Mouse (Mus musculus) midbrain, embryonic 13.5 days (tissue): Measurements from ENCODE around the gene Rhbdf1. TPM values are rescaled to one million over a fixed set of nuclear protein-coding genes. Genes with fewer than 3 reads are reported as not detected.
"Not testable (repeated sequence)": the region's sequence is repeated elsewhere in the genome, so short reads cannot be mapped to it uniquely, and the experiment has no call there.

ENCODE experiments used
- ATAC-seq: fragments of 200-750 bp; cut with Nextera tagmentation; 2 replicates; pipeline ENCODE4 v1.8.0; 2017; ENCODE audit warnings: mild to moderate bottlenecking, moderate TSS enrichment, moderate library complexity
- H3K27ac ChIP-seq: fragments of 300-500 bp; sonication (generic); 2 replicates; pipeline ENCODE4 v1.5.1; 2015; ENCODE audit warnings: inconsistent platforms, mild to moderate bottlenecking, moderate library complexity
- H3K27me3 ChIP-seq: fragments of 300-500 bp; sonication (generic); 2 replicates; pipeline ENCODE4 v1.6.1; 2015; ENCODE audit warnings: mild to moderate bottlenecking, inconsistent platforms
- H3K36me3 ChIP-seq: fragments of 300-500 bp; sonication (generic); 2 replicates; pipeline ENCODE4 v1.6.1; 2015; ENCODE audit warnings: mild to moderate bottlenecking, inconsistent platforms
- H3K4me1 ChIP-seq: fragments of 300-500 bp; sonication (generic); replicated peaks from 2 replicates; pipeline ENCODE4 v1.6.1; 2015; ENCODE audit warnings: inconsistent platforms
- H3K4me2 ChIP-seq: fragments of 300-500 bp; sonication (generic); replicated peaks from 2 replicates; pipeline ENCODE4 v1.6.1; 2015; ENCODE audit warnings: moderate library complexity, mild to moderate bottlenecking, inconsistent platforms
- H3K4me3 ChIP-seq: fragments of 300-500 bp; sonication (generic); replicated peaks from 2 replicates; pipeline ENCODE4 v1.5.1; 2015; ENCODE audit warnings: mild to moderate bottlenecking, inconsistent platforms
- H3K9ac ChIP-seq: fragments of 300-500 bp; sonication (generic); replicated peaks from 2 replicates; pipeline ENCODE4 v1.6.1; 2015; ENCODE audit warnings: mild to moderate bottlenecking, inconsistent platforms
- H3K9me3 ChIP-seq: fragments of 300-500 bp; sonication (generic); 2 replicates; pipeline ENCODE4 v1.6.1; 2016; ENCODE audit warnings: mild to moderate bottlenecking, inconsistent platforms
- WGBS: fragments of 180-500 bp; shearing (Covaris S2); methylation state at CpG from one replicate; pipeline ENCODE4 v1.1.7; 2015; 5-methylcytosine and 5-hydroxymethylcytosine counted together
- polyA plus RNA-seq: library from polyadenylated mRNA; unstranded; fragments of >200 nt; fragmentation: Nextera tagmentation; extraction: Ambion mirVana; gene quantifications from 2 replicates; pipeline ENCODE4 v1.2.1, GENCODE M21; 2015

Rhbdf1 gene
- polyA plus RNA-seq, 1 experiment from 2014 or later = 14.8 TPM

DNA sequence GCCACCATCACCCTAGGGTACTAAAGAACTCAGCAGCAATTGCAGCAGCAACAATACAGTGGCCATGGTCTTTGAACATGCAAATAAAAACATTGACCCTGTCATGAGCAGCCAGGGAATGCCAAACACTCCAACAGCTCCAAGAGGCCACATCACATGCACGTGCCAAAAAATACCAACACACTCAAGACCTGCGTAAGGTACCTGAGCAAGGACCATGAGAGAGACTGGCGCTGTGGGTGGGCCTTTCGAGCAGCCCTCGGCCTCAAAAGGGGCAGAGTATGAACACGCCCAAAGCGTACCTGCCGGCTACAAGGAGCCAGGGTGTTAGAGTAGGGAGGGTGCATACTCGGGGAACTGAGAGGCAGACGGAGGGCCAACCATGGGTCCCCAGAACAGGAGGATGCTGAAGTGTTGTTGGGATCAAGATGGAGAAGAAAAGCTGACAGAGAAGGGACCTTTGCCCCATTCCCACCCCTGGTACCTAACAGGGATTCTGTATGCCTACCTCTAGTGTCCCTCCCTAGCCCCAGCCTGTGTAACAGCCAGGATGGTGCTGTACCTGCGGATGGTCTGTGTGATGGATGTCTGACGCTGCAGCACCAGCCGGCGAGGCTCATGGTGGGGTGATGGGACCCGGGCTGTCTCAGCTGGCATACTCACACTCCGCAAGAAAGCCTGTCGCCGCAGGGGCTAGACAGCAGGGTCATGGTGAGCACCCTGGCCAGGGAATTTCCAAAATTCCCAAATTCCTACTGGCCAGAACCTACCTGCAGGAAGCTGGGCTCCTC, 6.5 kb downstream of the Rhbdf1 start:
- no peak overlapping the region for H3K9ac ChIP-seq
- peaks cover 8% of the 10 kb centered on the region for H3K36me3 ChIP-seq
- H3K9me3 ChIP-seq = no peaks in the 10 kb centered on the region
- no peak overlapping the region for H3K27ac ChIP-seq
- peaks cover 7% of the 10 kb centered on the region for H3K4me1 ChIP-seq
- H3K27me3 ChIP-seq = peaks cover 8% of the 10 kb centered on the region
- no peak for ATAC-seq
- 94% methylated on average over 18 of the region's 18 CpGs for WGBS
- H3K4me3 ChIP-seq = no peak overlapping the region
- H3K4me2 ChIP-seq = no peak overlapping the region

DNA sequence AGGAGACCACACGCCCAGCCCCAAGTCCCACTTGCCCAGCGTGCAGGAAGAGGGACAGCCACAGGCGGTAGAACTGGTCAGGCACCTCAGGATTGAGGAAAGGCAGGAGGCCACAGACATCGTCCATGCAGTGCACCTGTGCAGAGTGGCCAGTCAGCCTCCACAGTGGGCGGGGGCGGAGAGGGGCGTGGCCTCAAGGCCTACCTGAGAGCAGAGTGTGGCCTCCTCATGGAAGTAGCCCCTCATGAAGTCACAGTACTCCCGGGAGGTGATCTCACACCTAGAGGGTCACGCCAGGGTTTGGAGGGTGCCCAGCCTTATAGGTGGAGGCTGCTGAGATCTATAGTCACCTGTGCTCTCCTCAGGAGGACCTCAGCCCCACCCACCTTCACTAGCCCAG, 11.5 kb downstream of the Rhbdf1 start:
- Histone ChIP-seq H3K4me1 (peaks cover 9% of the 10 kb centered on the region), H3K4me2 (no peak overlapping the region), H3K4me3 (no peak overlapping the region), H3K36me3 (peaks cover 42% of the 10 kb centered on the region), H3K9ac (no peak overlapping the region), H3K27ac (no peak overlapping the region), H3K27me3 (no peaks in the 10 kb centered on the region), H3K9me3 (no peaks in the 10 kb centered on the region)
- 92% methylated on average over 9 of the region's 9 CpGs for WGBS
- ATAC-seq = no peak

DNA sequence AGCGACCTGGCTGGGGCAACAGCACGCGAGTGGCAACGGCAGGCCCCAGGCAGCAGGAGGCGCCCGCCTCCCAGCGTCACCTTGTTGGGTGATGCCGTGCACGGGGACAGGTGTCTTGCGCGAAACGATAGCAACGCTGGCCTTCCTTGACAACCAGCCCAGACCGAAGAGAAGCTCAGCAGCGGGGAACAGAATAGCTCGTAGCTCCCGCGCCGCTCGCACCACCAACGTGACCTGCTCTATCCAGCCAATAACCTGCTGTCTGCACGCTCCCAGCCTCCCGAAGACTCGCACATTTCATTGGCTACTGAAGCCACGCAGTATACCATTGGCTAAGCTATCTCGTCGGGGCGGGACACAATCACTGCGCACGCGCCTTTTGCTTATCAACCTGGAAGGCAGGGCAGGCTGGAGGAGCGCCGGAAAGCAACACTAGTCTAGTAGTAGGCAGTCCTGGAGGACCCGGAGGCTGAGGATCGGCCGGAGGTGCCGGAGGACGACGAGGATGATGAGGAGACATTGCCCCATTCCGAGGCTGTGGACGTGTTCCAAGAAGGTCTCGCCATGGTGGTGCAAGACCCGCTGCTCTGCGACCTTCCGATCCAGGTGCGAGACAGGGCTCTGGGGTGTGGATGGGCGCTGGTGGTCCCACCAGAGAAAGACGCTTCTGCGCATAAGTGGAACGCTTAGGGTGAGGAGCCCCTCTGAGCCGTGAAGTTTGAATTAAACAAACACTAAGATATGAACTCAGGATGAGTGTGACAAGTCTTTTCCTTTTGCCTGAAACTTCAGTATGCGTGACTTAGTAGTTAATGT, 16.8 kb downstream of the Rhbdf1 start, which contains the start of gene Snrnp25:
TSS of gene Snrnp25 (plus strand) at position 358 of the 816 bp plus-strand sequence.
- peaks cover 17% of the 10 kb centered on the region for H3K4me1 ChIP-seq
- H3K27me3 ChIP-seq = 0 out of 2 replicates have a peak, but pooled peaks cover 4% of the 10 kb centered on the region
- peaks cover 31% of the 10 kb centered on the region for H3K36me3 ChIP-seq
- peak within 1 kb of the TSS; percentile 80 for H3K9ac ChIP-seq
- WGBS = under 1% methylated on average over 52 of the region's 52 CpGs
- no peaks in the 10 kb centered on the region for H3K9me3 ChIP-seq
- H3K4me2 ChIP-seq = peak within 1 kb of the TSS; percentile 86
- ATAC-seq = peak; percentile 100
- H3K27ac ChIP-seq = no peak within 1 kb of the TSS
- H3K4me3 ChIP-seq = peak within 1 kb of the TSS; percentile 73

DNA sequence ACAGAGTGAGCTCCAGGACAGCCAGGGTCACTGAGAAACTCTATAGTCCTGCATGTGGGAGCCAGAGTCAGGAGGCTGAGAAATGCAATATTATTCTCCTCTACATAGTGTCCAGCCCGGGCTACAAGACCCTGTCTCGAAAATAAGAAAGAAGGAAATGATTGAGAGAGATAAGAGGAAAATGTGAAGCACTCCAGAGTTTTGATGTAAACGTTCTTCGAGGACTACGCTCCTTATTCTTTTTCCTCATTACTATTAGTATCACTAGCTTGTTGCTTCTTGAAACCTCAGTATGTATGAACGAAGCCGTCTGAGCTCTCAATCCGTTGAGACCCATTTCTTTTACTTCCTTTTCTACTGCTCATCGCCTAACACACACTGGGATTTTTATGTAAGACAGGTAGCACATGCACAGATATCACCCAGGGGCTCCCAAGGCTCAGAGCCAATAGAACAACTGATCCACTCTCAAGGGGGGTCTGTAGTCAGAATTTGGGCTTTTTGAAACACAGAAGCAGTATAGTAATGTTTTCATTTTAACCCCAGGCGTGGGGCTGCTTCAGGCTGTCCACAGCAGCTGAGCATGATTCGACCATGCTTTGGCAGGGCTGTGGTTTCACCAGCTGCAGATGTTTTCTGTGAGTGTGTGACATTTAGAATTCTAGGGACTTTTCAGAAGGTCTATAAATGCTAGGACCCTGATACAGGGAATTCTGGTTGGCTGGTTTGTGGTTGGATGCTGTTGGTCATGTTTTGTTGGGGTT, 20.0 kb downstream of the Rhbdf1 start:
- H3K4me2 ChIP-seq = no peak overlapping the region
- peaks cover 21% of the 10 kb centered on the region for H3K4me1 ChIP-seq
- H3K9ac ChIP-seq = no peak overlapping the region
- no peaks in the 10 kb centered on the region for H3K36me3 ChIP-seq
- H3K9me3 ChIP-seq = no peaks in the 10 kb centered on the region
- H3K27me3 ChIP-seq = 0 out of 2 replicates have a peak, but pooled peaks cover 4% of the 10 kb centered on the region
- no peak for ATAC-seq
- WGBS = 83% methylated on average over 11 of the region's 11 CpGs
- H3K4me3 ChIP-seq = no peak overlapping the region
- H3K27ac ChIP-seq = no peak overlapping the region

DNA sequence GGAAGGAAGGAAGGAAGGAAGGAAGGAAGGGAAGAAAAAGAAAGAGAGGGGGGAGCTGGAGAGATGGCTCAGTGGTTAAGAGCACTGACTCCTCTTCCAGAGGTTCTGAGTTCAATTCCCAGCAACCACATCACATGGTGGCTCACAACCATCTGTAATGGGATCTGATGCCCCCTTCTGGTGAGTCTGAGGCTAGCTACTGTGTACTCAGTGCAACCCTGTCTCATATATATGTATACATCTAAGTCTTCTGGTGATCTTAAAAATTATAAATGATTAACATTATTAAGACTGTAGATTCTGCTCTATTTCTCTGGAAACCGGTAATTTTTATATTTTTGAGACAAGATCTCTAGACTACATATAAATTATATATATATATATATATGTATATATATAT, 21.1 kb downstream of the Rhbdf1 start:
- not testable (repeated sequence) for H3K27ac ChIP-seq, H3K4me2 ChIP-seq, H3K27me3 ChIP-seq, H3K4me3 ChIP-seq, H3K9ac ChIP-seq, ATAC-seq, H3K9me3 ChIP-seq, H3K36me3 ChIP-seq
- H3K4me1 ChIP-seq = peaks cover 18% of the 10 kb centered on the region
- WGBS = 69% methylated on average over 1 of the region's 1 CpGs

DNA sequence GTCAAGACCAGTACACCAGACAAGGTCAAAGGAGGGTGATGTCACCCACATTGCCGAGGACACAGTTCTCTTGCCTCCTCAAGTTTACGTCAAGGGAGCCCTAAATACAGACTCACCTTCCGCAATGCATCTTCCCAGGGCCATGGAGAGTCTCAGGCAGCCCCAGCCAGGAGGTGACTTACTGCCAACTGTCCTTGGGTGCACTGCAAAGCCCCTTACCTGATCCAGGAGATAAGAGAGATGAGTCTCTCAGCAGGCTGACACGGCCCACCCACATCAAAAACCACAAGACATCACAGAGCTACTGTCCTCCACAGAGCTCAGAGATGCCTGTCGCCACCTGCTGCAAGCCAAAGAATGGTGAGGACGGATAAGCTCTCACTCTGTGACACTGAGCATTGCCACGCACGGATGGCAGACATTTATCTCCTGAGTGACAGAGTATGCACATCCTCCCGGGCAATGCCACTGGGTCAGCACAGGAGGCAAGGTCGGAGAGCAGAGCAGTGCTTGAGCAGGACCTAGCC, 22.0 kb downstream of the Rhbdf1 start, which contains the start of gene Il9r:
TSS of gene Il9r (minus strand) at position 205 of the 527 bp plus-strand sequence.
- no peak for ATAC-seq

DNA sequence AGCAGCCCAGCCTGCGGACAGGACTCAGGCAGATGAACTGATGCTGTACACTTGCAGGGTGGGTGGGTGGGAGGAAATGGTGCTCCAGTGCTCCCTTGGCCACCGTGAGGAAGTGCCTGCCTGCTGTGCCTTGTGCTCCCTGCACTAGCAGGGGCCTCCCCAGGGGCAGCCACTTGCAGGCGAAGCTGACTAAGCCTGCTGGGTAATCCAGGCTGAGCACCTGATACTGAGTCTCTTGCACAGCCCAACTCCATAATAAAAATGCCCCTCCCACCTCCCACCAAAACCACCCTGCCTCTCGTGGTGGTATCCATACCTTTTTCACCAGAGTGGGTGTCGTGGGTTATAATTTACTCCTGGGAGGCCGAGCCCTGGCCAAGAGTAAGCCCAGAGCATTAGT, 22.9 kb downstream of the Rhbdf1 start:
- 40% methylated on average over 6 of the region's 6 CpGs for WGBS
- H3K4me1 ChIP-seq = peaks cover 9% of the 10 kb centered on the region; the same call in 1 of the 2 replicates
- ATAC-seq = peak; percentile 48
- H3K9me3 ChIP-seq = no peaks in the 10 kb centered on the region
- H3K36me3 ChIP-seq = no peaks in the 10 kb centered on the region
- no peak overlapping the region for H3K27ac ChIP-seq
- H3K4me2 ChIP-seq = no peak overlapping the region
- 0 out of 2 replicates have a peak, but pooled peaks cover 4% of the 10 kb centered on the region for H3K27me3 ChIP-seq
- H3K4me3 ChIP-seq = no peak overlapping the region
- no peak overlapping the region for H3K9ac ChIP-seq

More for the DNA sequence above, 22.0 kb downstream of the Rhbdf1 start, which contains the start of gene Il9r:
- no peak within 1 kb of the TSS for H3K4me2 ChIP-seq
- H3K27ac ChIP-seq = no peak within 1 kb of the TSS
- no peak within 1 kb of the TSS for H3K4me3 ChIP-seq
- H3K36me3 ChIP-seq = no peaks in the 10 kb centered on the region
- H3K9ac ChIP-seq = no peak within 1 kb of the TSS
- H3K9me3 ChIP-seq = no peaks in the 10 kb centered on the region
- H3K4me1 ChIP-seq = peaks cover 15% of the 10 kb centered on the region
- 76% methylated on average over 10 of the region's 10 CpGs for WGBS
- H3K27me3 ChIP-seq = 0 out of 2 replicates have a peak, but pooled peaks cover 4% of the 10 kb centered on the region

DNA sequence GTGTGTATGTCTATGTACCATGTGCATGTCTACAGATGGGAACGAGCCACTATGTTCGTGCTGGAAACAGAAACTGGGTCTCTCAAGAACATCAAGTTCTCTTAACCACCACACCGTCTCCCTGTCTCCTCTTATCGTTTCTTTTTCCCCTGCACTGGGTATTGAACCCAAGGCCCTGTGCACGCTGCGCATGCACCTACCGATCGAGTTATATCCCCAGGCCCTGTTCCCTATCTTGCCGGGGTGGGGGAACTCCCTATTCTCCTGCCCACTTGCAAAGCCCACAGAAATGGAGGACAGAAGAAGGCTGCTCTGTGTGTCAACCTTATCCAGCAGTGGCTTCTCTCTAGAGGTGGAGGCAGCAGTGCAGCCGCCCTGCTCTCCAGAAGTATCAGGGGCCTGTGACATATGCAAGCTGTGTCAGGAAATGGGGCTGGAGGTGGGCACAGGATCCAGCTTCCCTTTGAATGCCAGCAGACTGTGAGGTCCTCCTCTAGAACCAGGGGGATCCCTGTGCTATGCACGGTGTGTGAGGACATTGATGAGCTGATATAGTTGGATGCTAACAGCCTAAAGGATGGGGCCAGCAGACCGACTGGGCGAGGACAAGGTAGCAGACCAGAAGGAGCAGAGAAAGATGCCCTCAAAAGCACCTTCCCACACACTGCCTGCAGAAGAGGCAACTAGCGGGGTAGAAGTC, 23.7 kb downstream of the Rhbdf1 start:
- Histone ChIP-seq H3K27me3 (0 out of 2 replicates have a peak, but pooled peaks cover 4% of the 10 kb centered on the region), H3K9ac (no peak overlapping the region), H3K4me3 (no peak overlapping the region), H3K36me3 (no peaks in the 10 kb centered on the region), H3K9me3 (no peaks in the 10 kb centered on the region), H3K4me1 (peaks cover 9% of the 10 kb centered on the region; the same call in 1 of the 2 replicates), H3K4me2 (no peak overlapping the region), H3K27ac (no peak overlapping the region)
- no peak for ATAC-seq
- WGBS = 73% methylated on average over 14 of the region's 14 CpGs

DNA sequence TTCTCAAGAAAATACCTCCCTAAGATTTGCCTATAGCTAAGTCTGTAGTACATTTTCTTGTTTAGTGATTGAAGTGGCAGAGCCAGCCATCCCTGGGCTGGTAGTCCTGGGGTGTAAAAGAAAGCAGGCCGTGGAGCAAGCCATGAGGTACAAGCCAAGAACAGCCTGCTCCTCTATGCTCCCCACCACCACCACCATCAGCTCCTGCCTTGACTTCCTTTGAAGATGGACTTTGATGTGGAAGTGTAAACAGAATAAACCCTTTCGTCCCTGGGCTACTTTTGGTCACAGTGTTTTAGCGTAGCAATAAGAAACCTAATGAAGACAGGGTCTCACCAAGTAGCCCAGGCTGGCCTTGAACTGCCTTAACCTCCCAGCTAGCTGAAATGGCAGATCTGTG, 24.3 kb downstream of the Rhbdf1 start:
- no peak overlapping the region for H3K9ac ChIP-seq
- 0 out of 2 replicates have a peak, but pooled peaks cover 4% of the 10 kb centered on the region for H3K27me3 ChIP-seq
- no peak overlapping the region for H3K4me3 ChIP-seq
- no peak for ATAC-seq
- H3K27ac ChIP-seq = no peak overlapping the region
- H3K4me2 ChIP-seq = no peak overlapping the region
- WGBS = 65% methylated on average over 3 of the region's 3 CpGs
- H3K9me3 ChIP-seq = no peaks in the 10 kb centered on the region
- H3K4me1 ChIP-seq = peaks cover 9% of the 10 kb centered on the region; the same call in 1 of the 2 replicates
- H3K36me3 ChIP-seq = no peaks in the 10 kb centered on the region

DNA sequence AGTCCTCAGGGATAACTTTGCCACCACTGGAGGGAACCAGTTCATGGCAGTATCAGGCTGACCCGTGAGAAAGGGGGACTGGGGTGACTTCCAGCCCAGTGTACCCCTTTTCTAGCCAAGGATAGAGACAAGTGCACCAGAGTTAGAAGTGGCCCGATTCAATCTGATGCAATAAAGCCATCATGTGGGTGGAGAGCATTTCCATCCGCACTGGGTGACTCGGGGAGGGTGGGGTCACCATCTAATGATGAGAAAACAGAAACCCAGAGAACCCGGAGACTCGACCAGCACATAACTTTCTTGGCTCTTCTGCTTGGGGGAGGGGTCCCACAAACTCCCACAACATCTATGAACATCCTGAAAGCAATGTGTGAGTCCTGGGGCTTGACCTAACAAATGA, 25.4 kb downstream of the Rhbdf1 start:
- WGBS = 78% methylated on average over 6 of the region's 6 CpGs
- Histone ChIP-seq H3K9me3 (no peaks in the 10 kb centered on the region), H3K9ac (no peak overlapping the region), H3K36me3 (no peaks in the 10 kb centered on the region), H3K27me3 (no peaks in the 10 kb centered on the region), H3K27ac (no peak overlapping the region), H3K4me1 (peaks cover 9% of the 10 kb centered on the region; the same call in 1 of the 2 replicates), H3K4me2 (no peak overlapping the region), H3K4me3 (no peak overlapping the region)
- no peak for ATAC-seq
